Mouse (Mus musculus) testis, postnatal 10 days (tissue): ENCODE measurements around the gene Cbx1.

Experiments used
- DNase-seq: peaks from one replicate; pipeline ENCODE4 v3.0.0; 2021; ENCODE audit warnings: low spot score

The Cbx1 gene

DNA sequence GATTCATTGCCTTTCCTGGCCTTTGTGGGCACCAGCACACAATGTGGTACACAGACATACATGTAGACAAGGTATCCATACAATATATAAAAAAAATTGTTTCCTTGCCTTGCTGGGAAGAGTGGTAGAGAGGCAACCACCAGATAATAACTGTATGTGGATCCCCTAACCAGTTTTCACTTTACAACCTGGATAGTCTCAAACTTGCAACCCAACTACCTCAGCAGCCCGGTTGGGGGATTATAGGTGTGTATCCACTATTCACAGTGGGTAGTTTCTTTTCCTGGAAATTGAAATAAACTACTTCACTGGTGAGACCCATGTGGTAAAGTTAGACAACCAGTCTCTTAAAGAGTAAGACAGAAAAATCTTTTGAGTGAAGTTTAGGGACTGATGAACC is 27.6 kb downstream of the Cbx1 start:
- DNase-seq: no peak

DNA sequence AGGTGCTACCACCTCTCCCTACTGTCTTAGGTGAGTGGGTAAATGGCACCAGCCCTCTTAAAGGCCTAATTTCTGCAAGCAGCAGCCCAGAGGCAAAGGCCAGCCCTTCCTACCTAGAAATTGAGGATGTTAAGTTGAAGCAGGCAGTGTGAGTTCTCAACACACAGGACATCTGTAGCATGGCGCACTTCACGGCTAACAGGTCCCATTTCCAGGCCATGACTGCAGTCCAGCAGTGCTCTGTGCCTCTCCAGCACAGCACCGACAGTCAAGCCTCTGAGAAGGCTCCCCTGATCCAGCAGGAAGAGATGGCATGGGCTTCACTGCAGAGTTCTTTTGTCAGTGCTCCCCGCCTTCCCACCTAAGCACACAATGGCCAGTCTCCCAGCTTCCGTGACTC is 28.1 kb downstream of the Cbx1 start:
- DNase-seq: no peak

GRCm38 (mm10) chr11:96818128-96818710 is 29.3 kb downstream of the Cbx1 start:
- DNase-seq: no peak

DNA sequence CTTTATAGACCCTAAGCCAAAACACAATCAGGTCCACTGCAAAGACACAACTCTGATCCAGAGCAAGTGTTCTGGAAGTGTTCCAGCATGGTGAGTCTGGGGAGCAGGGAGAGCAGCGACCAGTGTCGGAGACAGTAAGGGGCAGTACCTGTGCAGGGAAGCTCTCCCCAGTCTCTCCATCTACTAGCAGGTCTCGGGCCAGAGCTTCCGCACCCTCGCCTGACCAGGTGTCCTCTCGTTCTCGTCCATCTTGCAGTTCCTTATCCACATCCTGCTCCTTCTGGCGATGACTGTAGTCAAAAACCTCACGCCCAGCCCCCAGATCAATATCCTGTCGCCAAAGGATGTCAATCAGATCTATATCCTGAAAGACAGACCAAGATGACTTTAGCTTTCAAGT is 33.0 kb downstream of the Cbx1 start:
- no peak for DNase-seq

- DNase-seq: no peak
These were observed 33.9 kb downstream of the Cbx1 start for GRCm38 (mm10) chr11:96822675-96823470.

DNA sequence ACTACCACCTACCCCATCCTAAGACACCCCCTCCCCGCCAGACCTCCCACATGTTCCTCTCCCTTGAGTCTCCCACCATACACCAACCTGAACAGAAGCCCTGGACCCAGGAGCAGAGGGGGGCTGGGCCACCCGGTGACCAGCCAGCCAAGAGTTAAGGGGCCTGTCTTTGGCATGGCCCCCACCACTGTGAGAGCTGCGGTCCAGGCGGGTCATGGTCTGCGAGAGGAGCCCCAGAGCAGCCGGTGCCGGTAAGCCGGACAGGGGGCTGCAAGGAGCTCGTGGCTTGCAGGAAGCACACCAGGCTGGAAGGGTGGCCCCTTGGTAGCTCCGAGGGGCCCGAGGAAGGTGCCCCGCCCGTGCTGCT is 34.5 kb downstream of the Cbx1 start:
- DNase-seq: peak; percentile 60

DNA sequence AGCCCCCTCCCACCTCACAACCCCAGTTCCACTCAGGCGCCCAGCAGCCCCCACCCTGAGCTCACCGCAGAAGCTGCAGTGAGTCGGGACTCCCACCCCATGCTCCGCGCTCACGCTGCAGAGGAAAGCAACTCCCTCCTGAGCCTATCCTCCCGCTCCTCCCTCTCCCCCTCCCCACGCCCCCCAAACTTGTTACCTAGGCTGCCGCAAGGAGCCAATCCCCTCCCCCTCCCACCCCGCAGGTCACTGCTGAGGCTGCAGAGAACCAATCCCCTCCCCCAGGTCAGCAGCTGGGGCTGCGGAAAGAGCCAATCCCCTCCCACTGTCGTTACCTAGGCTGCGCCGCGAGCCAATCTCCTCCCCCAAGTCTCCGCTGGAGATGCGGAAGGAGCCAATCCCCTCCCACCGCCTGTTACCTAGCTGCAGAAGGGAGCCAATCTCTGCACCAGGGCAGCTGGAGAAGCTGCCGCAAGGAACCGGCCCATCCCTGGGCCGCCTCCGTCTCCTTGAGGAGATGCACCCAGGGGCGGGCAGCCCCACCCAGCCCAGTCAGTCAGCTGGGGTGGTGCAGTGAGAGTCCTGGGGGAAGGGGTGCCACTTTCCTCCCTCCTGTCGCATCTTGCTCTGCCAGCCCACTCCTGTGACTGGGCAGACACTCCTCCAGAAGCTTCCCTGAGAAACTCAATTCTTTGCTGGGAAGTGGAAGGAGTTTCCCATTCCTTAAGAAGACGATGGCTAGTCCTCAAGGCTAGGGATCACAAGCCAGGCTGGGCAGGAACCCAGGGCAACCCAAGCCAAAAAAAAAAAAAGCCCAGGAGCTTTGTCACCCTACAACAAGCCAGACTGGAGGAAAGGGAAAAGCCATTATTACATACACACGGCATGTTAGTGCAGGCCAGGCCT is 35.2 kb downstream of the Cbx1 start:
- DNase-seq: peak; percentile 85

DNA sequence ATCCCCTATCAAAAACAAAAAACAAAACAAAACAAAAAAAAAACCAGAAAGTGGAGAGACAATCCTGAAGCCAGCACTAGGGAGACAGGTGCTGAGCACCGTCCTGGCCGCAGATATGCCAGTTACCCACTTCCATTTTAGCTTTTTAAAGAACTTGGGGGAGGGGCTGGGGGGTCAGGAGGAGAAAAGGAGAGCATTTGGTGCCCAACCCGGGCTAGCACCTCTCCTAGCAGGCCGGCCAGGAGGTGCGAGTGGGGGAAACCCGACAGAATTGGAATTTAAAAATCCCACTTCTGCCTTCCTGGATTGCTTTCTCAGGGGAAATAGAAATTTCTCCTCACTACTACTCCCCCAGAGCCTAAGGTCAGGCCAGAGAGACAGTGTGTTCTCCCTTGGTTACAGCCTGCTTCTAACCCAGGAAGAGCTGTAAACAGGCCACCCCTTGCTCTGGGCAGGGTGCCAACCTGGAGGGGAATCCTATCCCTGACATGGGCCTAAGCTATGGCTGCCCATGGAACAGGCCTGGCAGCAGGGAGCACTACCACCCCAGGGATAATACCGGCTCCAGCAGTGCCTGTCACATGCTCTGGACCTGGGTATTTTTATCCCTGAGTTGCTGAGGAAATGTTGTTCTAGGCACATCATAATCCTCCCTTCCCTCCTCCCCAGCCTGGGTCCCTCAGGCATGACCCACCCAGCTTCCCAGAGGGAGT is 36.0 kb downstream of the Cbx1 start:
- peak; percentile 95 for DNase-seq

DNA sequence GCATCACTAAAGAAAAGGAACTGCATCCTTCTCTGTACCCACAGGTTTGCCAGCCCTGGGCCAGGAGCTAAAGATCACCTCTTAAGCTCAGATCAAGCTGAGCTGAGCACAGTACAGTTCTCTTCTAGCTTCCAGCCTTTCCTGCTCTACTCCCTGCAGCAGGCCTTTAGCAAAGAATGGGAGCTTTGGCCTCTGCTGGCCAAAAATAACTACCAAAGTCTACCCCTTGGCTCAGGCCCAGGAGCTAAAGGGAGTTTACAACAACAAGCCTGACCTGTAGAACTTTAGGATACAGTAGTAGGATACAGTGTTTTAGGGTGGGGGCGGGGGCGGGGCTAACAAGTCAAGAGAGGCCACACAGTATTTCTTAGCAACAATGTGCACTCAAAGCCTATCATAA is 37.6 kb downstream of the Cbx1 start:
- peak; percentile 65 for DNase-seq

DNA sequence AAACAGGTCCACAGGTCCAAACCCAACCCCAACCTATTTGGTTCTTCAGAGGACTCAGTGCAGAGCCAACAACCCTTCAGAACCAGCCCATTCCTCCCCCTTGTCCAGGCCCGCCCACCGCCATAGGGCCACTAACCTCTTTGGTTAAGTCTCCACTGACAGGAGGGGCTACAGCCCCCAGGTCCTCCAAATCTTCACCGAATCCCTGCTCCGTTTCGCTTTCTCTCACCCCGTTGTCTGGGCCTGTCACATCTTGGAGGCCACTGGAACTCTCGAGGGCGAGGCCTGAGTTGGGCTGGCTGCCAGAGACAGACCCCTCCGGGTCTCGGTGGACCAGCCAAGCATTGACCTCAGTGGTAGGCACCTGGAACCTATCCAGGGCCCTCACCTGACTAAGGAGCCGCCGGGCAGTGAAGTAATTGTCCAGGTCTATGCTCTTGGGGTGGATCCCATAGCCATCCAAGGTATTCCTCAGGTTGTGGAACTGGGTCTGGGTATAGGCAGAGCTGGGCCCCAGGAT is 38.2 kb downstream of the Cbx1 start:
- DNase-seq: peak; percentile 61

DNA sequence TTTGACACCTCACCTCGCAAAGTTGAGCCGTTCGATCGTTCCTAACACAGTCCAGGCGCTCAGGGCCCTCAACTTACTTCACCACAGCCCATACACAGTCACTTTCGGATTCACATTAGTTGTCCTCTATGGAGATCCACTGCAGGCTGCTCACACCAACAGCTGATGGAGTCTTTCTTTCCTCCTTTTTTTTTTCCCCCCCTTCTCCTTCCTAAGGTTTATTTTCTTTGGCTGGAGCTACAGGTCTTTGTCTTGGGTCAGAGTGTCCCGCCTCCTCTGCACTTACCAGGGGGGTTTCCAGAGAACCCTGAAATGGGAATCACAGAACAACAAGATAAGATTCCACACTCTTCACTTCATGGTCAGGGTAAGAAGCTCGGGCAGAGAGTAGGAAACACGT is 39.0 kb downstream of the Cbx1 start:
- DNase-seq: no peak

DNA sequence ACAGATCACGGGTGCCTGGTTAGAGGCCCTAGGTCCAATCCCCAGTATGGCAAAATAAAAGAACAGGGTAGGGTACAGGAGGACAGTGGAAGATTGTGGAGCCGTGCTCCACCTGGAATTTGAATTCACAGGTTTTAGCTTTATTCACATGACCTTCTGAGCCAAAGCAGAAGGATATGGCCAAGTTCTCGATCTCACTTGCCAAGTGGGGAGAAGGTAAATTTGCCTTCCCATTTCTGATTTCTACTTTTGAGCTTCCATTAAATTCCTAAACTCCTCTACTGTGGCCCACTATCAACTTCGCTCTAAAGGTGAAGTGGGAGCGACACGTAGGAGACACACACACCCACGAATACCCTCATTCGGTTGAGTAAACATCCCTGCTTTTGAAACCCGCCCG is 40.0 kb downstream of the Cbx1 start:
- no peak for DNase-seq

DNA sequence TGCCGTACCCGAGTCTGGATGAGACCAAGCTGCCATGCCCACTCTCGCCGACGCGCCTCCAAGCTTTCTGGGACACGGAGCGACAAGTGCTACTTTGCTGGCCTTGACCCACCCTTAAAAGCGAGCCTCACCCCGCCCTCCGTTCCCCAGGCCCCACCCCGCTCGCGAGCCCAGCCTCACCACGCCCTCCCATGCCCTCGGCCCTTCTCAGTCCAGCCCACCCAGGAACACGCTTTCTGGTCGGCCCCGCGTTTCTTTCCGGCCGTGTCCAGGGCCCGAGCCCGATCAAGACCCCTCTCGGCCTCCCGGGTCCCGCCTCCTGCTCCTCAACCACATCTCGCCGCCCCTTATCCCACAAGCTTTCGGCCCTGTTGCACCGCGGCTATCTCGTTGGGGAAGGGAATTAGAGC is 40.5 kb downstream of the Cbx1 start:
- DNase-seq: peak; percentile 94

DNA sequence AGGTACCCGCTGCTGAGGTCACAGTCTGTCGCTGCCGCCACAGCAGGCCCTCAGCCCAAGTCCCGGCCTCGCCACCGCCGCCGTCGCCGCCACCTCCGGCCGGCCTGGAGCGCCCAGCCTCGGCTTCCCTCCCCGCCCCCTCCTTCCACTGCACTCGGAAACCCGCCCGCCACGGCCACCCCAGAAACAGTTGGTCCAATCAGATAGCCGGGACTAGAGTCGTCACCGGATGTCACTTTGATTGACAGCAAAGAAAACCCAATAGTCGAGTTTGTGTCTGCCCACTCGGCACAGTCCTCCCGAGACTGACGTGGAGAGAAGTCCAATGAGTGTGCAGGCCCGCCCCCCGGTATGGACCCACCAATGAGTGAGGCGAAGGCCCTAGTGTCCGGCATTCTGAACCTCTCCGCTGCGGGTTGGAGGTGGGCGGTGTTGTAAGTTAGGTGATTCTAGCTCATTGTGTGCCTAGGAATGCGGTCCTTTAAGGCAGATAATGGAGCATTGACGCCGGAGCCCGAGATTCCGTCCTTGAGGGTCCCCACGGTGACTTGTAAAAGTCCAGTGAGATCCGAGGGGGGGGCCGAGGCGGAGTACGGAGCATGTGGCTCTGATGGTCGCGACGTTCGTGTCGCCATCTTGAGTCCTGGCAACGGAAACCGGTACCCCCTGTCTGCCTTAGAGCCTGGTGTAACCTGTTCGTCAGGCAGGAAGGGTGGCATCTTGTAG is 41.0 kb downstream of the Cbx1 start, which contains the start of gene Nfe2l1:
Gene Nfe2l1, minus strand, starts transcription at position 156 of the 726 bp plus-strand sequence.
- peak; percentile 96 for DNase-seq

DNA sequence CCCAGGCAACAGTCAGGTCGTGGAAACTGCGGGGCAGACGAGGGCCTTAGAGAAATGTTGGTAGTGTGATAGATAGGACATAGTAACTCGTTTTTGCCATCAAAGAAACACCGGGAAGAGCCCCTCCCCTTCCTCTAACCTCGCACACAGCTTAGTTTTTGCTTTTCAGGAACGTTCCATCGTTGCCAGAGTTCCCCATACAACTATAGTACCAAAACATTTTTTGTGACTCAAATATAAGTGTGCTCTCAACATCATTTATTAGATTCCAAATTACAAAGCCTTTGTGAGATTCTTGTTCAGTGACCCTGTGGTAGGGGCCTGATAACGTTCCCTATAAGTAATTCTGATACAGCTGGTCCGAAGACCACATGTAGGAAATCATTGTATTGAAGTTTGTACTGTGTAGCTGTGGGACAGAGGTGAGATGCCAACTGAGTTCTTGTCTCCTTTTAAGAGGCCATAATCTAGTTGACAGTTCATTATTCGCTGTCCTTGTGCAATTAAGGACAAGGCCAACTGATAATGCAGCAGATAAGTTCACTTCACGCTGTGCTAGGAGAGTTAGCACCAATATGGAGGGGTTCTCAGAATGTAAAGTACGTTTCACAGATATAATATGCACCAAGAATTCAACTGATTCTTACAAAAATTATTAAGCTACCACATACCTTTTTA is 41.8 kb downstream of the Cbx1 start:
- DNase-seq: no peak

DNA sequence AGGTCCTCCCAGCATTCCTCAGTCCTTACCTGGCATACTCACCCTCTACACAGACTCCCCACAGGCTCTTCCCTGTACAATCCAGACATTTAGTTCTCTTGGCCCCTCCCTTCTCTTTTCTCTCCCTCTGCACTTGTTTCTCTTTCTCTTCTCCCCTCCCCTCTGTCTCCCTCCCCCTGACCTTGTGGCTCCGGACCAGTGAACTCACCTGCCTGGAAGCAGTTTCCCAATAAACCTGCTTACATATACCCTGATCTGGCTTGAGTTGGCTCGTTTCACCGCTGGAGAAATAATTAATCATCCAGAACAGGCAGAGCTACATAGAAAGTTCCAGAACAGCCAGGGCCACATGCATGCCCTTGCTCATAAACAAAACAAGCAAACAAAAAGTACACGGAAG is 42.6 kb downstream of the Cbx1 start:
- DNase-seq: no peak

DNA sequence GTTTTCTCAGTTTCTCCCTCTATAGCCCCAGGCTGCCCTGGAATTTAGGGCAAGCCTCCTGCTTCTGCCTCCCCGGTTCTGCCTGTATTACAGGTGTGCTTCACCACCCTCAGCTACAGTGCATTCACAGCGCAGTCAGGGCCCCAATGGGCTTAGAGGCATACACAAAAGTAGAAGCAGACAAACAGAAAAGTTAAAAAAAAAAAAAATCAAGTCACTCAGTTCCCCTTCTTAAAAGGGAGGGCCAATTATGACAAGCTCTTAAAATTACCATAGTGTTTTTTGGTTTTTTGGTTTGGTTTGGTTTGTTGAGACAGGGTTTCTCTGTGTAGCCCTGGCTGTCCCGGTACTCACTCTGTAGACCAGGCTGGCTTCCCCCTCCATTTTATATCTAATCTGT is 43.6 kb downstream of the Cbx1 start:
- DNase-seq: no peak

- DNase-seq: no peak
These were observed 44.0 kb downstream of the Cbx1 start for GRCm38 (mm10) chr11:96832973-96833372.

DNA sequence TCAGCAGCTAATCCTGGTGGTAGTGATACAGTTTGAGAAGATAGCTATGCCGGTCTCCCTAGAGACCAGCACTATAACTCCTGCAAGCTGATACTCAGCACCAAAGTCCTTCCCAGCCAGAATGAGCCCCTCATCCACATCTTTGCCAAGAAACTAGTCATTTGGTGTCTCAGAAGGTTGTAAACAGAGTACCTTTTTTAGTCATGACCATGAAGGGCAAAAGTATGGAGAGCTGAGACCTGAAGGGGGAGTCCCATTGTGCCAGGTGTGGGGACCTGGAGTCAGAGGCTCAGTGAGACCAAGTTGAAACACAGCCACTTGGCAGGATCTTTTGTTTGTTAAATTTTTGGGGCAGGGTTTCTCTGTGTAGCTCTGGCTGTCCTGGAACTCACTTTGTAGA is 45.2 kb downstream of the Cbx1 start:
- DNase-seq: no peak

DNA sequence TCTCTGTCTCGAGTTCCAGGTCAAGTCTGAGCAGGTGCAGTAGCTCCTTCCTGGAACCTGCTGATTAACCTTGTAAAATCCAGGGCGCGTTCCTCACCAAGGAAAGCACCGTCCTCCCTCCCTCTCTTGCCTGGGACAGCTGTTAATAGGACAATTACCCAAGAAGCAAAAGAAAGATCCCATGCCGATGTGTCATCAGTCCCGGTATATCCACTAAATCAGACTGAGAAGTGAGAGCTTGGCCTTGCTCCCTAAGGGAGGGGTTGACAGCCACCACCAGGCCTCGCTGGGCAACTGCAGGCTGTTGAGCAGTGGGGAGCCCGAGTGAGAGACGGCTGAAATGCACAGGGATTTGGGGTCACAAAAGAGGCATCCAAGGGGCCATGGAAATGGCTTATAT is 48.4 kb downstream of the Cbx1 start:
- DNase-seq: no peak

- no peak for DNase-seq
These were observed 49.4 kb downstream of the Cbx1 start for GRCm38 (mm10) chr11:96838341-96838740.
